Mouse (Mus musculus) ES-Bruce4 (cell line): ENCODE data around the gene Gzmm.

Source experiments
- CTCF ChIP-seq: IDR thresholded peaks from one replicate; pipeline ENCODE4 v1.8.1; 2011; ENCODE audit warnings: low read depth, low read length
- EP300 ChIP-seq: IDR thresholded peaks from 2 replicates; pipeline ENCODE4 v1.6.1; 2011; ENCODE audit warnings: low read depth, low read length; ENCODE audit not compliant: insufficient read depth
- POLR2A ChIP-seq: IDR thresholded peaks from one replicate; pipeline ENCODE4 v1.8.1; 2011; ENCODE audit warnings: low read length; ENCODE audit not compliant: insufficient read depth

DNA sequence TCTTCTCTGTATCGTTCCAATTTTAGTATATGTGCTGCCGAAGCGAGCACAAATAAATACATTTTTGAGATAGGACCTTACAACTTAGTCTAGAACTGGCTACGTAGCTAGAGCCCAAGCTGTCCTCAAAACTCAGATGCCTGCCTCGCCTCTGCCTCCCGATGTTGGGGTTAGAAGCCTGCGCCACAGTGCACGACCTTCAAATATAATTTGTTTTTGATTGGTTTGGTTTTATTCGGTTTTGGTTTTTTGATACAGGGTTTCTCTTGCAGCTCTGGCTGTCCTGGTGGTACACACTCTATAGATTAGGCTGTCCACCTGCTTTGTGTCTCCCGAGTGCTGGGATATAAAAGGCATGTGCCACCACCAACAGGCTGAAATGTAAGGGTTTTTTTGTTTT, 14.7 kb downstream of the Gzmm start:
- TF ChIP-seq CTCF (no peak), POLR2A (no peak), EP300 (no peak)
